Mouse (Mus musculus) embryo, embryonic 10.5 days (tissue): ENCODE data around the gene Fam213b.

Source experiments
- DNase-seq: peaks from one replicate; pipeline ENCODE4 v3.0.0-alpha.2; 2015; ENCODE audit warnings: low spot score

Fam213b gene

DNA sequence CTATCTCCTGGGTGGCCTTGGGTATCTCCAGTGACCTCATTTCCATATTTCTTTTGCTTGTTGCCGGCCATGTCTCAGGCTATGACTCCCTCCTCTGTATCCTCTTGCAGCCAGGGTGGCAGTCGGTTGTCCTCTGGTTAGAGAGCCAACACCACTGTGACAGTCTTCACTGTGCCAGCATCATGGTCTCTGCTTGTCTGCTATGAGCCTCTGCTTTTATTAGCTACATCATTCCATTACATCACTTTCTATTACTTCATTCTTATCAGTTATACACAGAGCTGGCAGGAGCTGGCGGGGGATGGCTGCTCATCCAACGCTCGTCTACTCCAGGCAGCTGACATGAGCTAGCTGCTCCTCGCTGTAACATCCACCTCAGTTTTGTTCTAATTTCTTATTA is 18.2 kb downstream of the Fam213b start:
- no peak for DNase-seq

DNA sequence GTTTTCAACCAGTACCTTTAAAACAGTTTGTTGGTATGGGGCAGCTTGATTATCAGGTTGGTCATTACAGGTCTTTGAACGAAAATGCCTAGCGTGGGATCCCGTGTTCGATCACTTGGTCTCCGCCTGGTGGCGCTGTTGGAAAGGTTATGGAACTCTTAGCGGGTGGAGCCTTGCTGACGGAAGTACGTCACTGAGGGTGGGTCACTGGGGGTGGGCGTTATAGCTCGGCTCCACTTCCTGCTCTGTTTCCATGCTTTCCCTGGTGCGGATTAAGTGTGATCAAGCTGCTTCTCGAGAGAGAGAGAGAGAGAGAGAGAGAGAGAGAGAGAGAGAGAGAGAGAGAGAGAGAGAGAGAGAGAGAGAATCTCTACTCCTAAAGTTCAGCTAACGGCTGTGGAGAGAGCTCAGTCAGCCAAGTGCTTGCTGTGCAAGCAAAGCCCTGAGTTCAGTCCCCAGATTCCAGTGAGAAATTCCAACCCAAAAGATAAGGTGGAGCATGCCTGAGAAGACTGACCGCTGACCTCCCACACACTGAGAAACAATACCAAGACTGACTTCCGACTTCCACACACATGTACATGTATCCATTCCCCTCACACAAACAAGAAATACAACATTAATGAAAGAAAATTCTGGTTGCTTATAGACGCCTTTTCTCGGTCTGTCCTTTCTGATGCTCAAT is 20.9 kb downstream of the Fam213b start:
- DNase-seq = peak; percentile 98

- no peak for DNase-seq
Measured at GRCm38 (mm10) chr4:154873186-154873585, 25.7 kb downstream of the Fam213b start.

DNA sequence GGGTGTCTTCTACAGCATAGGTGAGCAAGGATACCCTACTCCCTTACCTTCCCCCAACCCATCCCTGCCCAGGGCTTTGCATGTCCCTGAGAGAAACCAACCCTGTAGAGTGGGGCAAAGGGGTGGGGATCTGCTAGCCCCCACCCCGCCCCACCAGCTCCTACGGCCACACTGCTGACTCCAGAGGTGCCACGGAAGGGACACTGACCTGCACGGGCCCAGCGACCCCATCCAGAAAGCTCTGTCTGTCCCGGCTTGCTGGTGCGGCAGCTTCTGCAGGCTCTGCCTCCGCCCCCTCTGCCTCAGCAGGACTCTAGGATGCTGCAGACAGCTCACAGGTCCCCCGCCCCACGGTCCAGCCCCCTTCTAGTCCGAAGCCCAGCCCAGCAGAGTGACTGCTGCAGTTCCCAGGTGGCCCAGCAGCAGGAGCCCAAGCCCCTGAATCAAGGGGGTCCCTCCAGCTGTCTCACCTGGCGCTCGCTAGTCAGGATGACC is 27.1 kb downstream of the Fam213b start:
- peak; percentile 68 for DNase-seq

DNA sequence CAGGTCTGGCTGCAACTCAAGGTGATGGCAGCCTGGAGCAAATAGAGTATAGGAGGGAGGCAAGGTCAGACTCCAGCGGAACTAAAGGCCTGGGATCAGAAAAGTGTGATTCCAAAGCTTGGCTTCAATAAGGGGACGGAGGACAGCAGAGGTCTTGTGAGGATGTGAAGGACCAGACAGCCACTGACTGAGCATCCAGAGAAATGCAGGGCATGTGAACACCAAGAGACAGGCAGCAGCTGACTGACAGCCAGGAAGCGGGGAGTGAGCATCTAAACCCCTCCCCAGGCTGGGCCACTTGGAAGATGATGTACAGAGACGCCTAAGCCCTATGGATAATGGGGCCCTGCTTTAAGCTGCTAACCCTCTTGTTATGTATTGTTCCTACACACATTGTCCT is 28.2 kb downstream of the Fam213b start:
- no peak for DNase-seq

GRCm38 (mm10) chr4:154869440-154869839 is 29.5 kb downstream of the Fam213b start, which contains the start of gene Mmel1:
TSS of gene Mmel1 (plus strand) at chr4:154869585.
- no peak for DNase-seq

- no peak for DNase-seq
Measured at GRCm38 (mm10) chr4:154867257-154867656, 31.7 kb downstream of the Fam213b start.

DNA sequence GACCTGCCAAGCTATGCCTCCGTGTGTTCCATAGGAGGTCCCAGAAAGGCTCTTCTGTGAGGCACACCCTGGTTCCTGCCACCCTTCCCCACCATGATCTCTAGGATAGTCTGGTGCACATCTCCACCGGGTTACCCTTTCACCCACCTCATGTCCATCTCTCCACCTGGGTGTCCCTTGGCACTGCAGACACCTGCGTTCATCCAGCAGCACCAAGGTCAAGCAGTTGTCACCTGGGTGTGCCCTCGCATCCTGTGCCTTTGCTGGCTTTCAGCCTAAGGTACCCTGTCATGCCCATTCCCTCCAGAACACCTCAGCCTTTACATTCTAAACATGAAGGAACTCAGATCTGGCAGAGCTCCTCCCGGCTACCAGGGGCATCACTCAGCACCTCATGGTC is 32.5 kb downstream of the Fam213b start:
- DNase-seq = no peak

- no peak for DNase-seq
Measured at GRCm38 (mm10) chr4:154864961-154865760, 33.8 kb downstream of the Fam213b start.

GRCm38 (mm10) chr4:154864271-154864771 is 34.6 kb downstream of the Fam213b start:
- DNase-seq = peak; percentile 98

- DNase-seq = no peak
Measured at GRCm38 (mm10) chr4:154863436-154863935, 35.4 kb downstream of the Fam213b start.

DNA sequence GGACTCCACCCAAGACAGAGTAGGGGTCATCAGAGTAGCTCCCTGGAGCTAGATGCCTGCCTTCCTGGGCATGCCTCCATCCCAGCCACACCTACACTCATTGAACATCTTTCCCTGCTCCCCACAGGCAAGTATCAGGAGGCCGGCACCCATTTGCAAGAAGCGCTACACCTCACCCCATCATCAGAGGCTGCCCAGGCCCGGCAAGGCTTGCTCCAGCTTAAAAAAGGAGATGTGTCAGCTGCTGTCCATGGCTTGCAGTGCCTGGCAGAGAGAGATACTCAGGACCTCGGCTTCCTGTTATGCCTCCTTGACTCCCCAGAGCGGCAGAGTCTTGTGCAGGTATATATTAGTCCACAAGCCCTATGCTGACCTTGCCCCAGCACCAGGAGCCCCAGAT is 37.0 kb downstream of the Fam213b start:
- no peak for DNase-seq

DNA sequence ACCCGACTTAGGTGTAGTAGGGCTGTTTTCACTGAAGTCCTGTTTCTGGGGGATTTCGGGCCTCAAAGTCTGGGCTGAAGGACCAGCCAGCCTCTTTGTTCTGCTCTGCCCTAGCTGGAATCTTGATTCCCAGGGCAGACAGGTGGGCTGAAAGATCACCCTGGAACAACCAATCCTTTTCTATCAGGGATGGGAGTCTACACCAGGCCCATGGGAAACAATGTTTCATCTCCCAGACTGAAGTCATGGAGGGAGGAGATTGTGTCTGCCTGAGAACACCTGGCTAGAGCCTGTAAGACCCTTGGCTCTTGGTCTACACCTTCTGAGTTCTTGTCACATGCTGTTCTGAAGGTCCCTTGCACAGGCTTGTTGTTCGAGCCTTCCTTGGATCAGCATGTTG is 40.3 kb downstream of the Fam213b start:
- no peak for DNase-seq

DNA sequence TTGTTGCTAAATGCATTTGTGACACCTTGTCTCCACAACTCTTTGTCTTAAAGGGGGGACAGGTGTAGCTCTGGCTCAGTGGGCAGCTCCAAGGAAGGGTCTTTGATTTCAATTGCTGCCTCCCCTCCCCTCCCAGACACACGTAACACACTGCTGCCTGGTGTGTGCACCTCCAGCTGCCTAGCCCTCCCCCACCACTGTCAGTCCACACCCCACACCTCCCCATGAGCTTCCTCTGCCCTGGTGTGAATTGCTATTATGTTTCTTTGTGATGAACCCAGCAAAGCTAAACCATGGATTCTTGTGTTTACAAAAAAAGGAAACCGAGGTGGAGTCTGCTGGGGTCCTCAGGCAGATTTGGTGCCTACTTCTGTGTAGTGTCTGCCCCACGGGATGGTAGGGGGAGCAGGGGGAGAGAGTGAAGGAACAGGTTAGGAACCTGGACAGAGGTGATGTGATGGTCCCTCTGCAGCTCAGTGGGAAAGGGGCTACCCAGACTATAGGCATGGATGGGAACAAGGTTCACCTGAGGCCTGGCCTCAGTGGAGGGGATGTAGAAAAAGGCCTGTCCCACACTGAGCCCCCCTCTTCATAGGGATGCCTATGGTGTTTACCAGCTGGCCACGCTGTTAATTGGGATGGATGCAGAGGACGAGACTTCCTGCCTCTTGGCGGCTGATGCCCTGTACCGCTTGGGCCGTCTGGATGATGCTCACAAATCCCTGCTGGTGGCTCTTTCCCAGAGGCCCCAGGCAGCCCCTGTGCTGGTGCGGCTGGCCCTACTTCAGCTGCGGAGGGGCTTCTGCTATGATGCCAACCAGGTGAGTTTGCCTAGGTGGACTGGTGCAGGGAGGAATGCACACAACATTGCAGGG is 41.3 kb downstream of the Fam213b start:
- DNase-seq = no peak

DNA sequence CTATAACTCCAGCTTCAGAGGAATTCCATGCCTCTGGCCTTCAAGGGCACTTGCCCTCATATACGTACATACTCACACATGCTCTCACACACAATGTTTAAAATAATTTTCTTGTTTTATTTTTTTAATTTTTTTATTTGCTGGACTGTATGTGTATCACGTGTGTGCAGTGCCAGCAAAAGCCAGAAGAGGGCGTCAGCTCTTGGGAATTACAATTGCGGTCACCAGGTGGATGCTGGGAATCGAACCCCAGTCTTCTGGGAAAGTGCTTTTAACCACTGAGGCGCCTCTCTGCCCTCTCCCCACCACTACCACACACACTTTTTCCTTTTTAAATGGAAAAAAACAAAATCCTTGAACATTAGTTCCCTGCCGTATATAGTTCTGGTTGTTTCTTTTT is 42.1 kb downstream of the Fam213b start:
- DNase-seq = no peak

DNA sequence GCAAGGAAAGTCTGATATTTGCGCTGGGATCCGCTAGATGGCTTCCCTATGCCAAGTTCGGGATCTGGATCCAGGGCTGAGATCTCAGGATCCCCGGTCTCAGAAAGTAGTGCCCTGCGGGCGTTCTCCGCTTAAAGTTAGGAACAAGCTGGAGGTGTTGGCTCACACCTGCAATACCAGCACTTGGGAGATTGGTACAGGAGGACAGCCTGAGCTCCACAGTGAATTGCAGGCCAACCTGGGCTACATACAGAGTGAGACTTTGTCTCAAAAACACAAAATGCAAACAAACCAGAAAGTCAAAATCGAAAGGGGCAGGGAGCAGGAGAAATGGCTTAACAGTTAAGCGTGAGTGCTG is 42.5 kb downstream of the Fam213b start:
- no peak for DNase-seq

DNA sequence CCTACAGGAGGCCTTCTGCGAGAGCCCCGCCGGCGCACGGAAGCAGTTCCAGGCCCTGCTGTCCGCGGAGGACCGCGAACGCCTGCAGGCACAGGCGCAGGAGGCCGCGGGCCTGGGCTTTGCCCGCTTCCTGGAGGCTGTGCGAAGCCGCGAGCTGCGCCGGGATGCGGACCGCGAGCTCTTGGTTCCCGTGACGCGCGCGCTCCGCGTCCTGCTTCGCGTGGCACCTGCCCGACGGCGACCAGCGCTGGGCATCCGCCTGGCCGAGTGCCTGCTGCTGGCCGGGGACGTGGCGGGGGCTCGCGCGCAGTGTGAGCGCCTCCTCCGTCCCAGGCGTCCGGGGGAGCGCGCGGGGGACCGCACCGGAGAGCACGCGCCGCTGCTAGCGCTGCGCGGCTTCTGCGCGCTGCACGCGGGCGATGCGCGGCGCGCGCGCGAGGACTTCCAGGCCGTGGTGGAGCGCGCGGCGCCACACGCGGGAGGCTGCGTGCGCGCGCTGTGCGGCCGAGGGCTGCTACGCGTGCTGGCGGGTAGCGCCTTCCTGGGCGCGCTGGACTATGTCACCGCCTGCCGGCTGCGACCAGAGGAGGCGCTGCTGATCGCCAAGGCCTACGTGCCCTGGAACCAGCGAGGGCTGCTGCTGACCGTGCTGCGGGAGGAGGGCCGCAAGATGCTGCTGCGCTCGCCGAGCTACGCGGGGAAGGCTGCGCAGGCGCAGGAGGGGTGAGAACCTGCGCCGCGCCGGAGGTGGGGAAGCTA is 43.0 kb downstream of the Fam213b start:
- DNase-seq = peak; percentile 91

- no peak for DNase-seq
Measured at GRCm38 (mm10) chr4:154854676-154855345, 44.1 kb downstream of the Fam213b start.

DNA sequence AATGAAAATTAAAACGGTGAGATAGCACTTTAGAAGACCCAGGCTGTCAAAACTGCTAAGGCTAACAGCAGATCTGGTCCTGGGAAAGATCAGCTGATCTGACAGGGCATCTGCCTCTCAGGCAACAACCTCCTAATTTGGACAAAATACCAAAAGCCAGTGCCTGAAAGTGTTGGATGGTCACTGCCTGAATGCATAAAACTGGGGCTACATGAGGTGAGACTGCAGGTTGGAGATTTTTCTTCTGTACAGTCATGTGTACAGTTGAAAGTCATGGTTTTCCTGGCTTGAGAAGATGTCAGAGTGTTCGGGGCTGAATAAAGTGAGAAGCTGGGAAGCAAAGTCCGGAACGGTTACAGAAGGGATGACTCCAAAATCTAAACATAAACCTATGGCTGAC is 45.1 kb downstream of the Fam213b start:
- no peak for DNase-seq

- DNase-seq = no peak
Measured at GRCm38 (mm10) chr4:154852696-154853095, 46.2 kb downstream of the Fam213b start.
